Mouse (Mus musculus) embryonic facial prominence, embryonic 11.5 days (tissue): ENCODE results near the gene Mlh3. TPM values are rescaled to one million over a fixed set of nuclear protein-coding genes. Genes with fewer than 3 reads are reported as not detected.
A peak's percentile ranks its signal among the peaks of the same experiment; 100 is the strongest.

Experiments used
- ATAC-seq: fragments of 200-750 bp; cut with Nextera tagmentation; replicated peaks from 2 replicates; pipeline ENCODE4 v1.8.0; 2017; ENCODE audit warnings: low read depth; ENCODE audit not compliant: insufficient number of reproducible peaks, low FRiP score, low TSS enrichment
- DNase-seq: peaks from one replicate; pipeline ENCODE4 v3.0.0-alpha.2; 2015; ENCODE audit warnings: low spot score
- H3K27ac ChIP-seq: fragments of 300-500 bp; sonication (generic); replicated peaks from 2 replicates; pipeline ENCODE4 v1.5.1; 2014; ENCODE audit warnings: mild to moderate bottlenecking, low read depth, low read length, control low read depth
- H3K27me3 ChIP-seq: fragments of 300-500 bp; sonication (generic); 2 replicates; pipeline ENCODE4 v1.6.1; 2014; ENCODE audit warnings: mild to moderate bottlenecking, low read length, moderate library complexity, mixed read lengths; ENCODE audit not compliant: control insufficient read depth, insufficient read depth
- H3K36me3 ChIP-seq: fragments of 300-500 bp; sonication (generic); replicated peaks from 2 replicates; pipeline ENCODE4 v1.6.1; 2014; ENCODE audit warnings: low read depth, mild to moderate bottlenecking, low read length, moderate library complexity, mixed read lengths; ENCODE audit not compliant: control insufficient read depth, insufficient read depth
- H3K4me1 ChIP-seq: fragments of 300-500 bp; sonication (generic); 2 replicates; pipeline ENCODE4 v1.6.1; 2014; ENCODE audit warnings: low read length, mixed read lengths; ENCODE audit not compliant: control insufficient read depth, insufficient read depth
- H3K4me2 ChIP-seq: fragments of 300-500 bp; sonication (generic); 2 replicates; pipeline ENCODE4 v1.6.1; 2014; ENCODE audit warnings: low read depth, mild to moderate bottlenecking, control low read depth, low read length, moderate library complexity
- H3K4me3 ChIP-seq: fragments of 300-500 bp; sonication (generic); 2 replicates; pipeline ENCODE4 v1.5.1; 2014; ENCODE audit warnings: low read depth, low read length, control low read depth
- H3K9ac ChIP-seq: fragments of 300-500 bp; sonication (generic); replicated peaks from 2 replicates; pipeline ENCODE4 v1.6.1; 2014; ENCODE audit warnings: mild to moderate bottlenecking, control low read depth, low read length
- H3K9me3 ChIP-seq: fragments of 300-500 bp; sonication (generic); replicated peaks from 2 replicates; pipeline ENCODE4 v1.6.1; 2016; ENCODE audit warnings: mild to moderate bottlenecking, low read length, inconsistent platforms, mixed read lengths; ENCODE audit not compliant: control insufficient read depth
- WGBS: fragments of 180-500 bp; shearing (Covaris S2); extraction: QIAGEN DNeasy Blood & Tissue Kit; methylation state at CpG from one replicate; pipeline ENCODE4 v1.1.7; 2014; 5-methylcytosine and 5-hydroxymethylcytosine counted together
- polyA plus RNA-seq: library from polyadenylated mRNA; unstranded; fragments of >200 nt; fragmentation: Nextera tagmentation; extraction: Ambion mirVana; gene quantifications from 2 replicates; pipeline ENCODE4 v1.2.1, GENCODE M21; 2014

Gene Mlh3
- polyA plus RNA-seq, 1 experiment from 2014 or later, result 9.5 TPM

DNA sequence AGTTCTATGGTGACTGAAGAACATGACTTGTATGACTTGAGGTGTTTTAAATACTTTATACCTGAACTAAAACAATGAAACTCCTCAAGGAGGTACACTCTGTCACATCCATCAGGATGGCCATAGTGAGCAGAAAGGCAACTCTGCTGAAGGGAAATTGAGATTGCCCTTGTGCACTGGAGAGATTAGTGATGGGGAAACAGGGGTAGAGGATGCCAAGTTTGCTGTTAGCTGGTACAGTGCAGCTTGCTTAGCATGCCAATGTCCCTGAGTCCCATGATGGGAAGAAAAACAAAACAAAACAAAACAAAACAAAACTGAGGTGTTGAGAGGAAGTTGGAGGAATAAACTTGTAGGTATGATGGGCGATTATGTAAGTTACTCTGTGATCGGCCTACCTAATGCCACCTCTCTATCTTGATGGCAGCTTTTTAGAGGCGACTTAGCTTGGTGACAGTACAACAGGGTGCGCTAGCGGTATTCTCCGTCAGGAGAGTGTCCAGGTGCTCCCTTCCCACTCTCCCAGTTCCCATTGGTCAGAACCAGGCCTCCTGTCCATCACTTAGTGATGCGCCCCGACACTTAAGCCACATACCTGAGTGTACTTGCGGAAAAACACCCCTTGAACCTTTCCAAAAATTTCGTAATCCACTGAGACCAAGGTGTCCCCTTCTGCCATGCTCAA is 9.1 kb upstream of the Mlh3 start:
- WGBS, result 5% methylated on average over 10 of the region's 10 CpGs

DNA sequence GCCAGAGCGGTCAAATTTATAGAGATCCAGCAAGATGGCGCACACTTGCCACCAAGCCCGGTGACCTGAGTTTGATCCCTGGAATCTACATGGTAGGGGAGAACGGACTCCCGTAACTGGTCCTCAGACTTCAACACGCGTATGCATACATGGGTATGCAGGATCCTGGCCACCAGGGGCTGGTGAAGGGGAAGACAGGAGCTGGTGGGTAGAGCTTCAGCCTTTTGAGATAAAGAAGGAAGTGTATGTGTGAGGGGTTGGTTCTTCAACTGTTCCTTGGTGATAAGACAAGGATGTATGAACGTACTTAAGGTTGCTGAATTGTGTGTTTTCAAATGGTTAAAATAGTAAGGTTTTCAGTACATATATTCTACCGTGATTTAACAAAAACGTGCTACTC is 8.5 kb upstream of the Mlh3 start:
- Histone ChIP-seq H3K4me2 (no peak overlapping the region), H3K4me3 (no peak overlapping the region), H3K27me3 (no peaks in the 10 kb centered on the region), H3K4me1 (no peaks in the 10 kb centered on the region), H3K9ac (no peak overlapping the region), H3K27ac (no peak overlapping the region), H3K9me3 (no peaks in the 10 kb centered on the region), H3K36me3 (no peaks in the 10 kb centered on the region)
- WGBS, result 96% methylated on average over 10 of the region's 10 CpGs
- DNase-seq, result no peak
- ATAC-seq, result no peak

More for the DNA sequence above, 9.1 kb upstream of the Mlh3 start:
- H3K4me2 ChIP-seq, result peak overlapping the region; percentile 72
- no peaks in the 10 kb centered on the region for H3K27me3 ChIP-seq
- no peaks in the 10 kb centered on the region for H3K9me3 ChIP-seq
- no peaks in the 10 kb centered on the region for H3K4me1 ChIP-seq
- H3K4me3 ChIP-seq, result peak overlapping the region; percentile 53
- no peaks in the 10 kb centered on the region for H3K36me3 ChIP-seq
- H3K9ac ChIP-seq, result peak overlapping the region; percentile 65
- H3K27ac ChIP-seq, result no peak overlapping the region
- DNase-seq (no peak), ATAC-seq (0 out of 2 replicates have a peak, but pooled peaks have one; percentile 31)

GRCm38 (mm10) chr12:85276273-85276672 is 5.9 kb upstream of the Mlh3 start:
- Histone ChIP-seq H3K4me3 (no peak overlapping the region), H3K4me2 (no peak overlapping the region), H3K27me3 (no peaks in the 10 kb centered on the region), H3K36me3 (no peaks in the 10 kb centered on the region), H3K4me1 (no peaks in the 10 kb centered on the region; the same call in 1 of the 2 replicates), H3K9me3 (no peaks in the 10 kb centered on the region), H3K9ac (no peak overlapping the region), H3K27ac (no peak overlapping the region)
- 83% methylated on average over 5 of the region's 5 CpGs for WGBS
- DNase-seq (no peak), ATAC-seq (no peak)

GRCm38 (mm10) chr12:85273508-85273907 is 3.1 kb upstream of the Mlh3 start:
- WGBS, result 35% methylated on average over 10 of the region's 10 CpGs
- Histone ChIP-seq H3K27ac (no peak overlapping the region), H3K4me3 (no peak overlapping the region), H3K4me2 (no peak overlapping the region), H3K9me3 (no peaks in the 10 kb centered on the region), H3K36me3 (no peaks in the 10 kb centered on the region), H3K27me3 (no peaks in the 10 kb centered on the region), H3K9ac (no peak overlapping the region), H3K4me1 (no peaks in the 10 kb centered on the region; the same call in 1 of the 2 replicates)
- 0 out of 2 replicates have a peak, but pooled peaks have one; percentile 42 for ATAC-seq
- DNase-seq, result peak; percentile 61

DNA sequence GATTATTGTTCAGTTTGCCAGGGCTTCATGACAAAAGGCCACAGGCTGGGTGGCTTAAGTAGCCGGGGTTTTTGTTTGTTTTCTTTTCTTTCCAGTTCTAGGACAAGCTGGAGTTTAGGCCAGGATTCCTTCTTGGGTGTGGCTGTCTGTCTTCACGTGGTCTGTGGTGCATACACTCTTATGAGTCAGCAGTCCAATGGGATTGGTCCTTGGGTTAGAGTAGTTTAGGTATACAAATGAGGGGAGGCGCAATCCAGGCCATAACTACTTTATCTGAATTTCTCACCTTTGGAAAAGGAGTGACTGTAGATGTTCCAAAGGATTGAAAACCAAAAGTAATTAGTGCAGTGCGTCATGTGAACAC is 1.4 kb upstream of the Mlh3 start:
- DNase-seq (no peak), ATAC-seq (no peak)
- no peak overlapping the region for H3K4me3 ChIP-seq
- no peaks in the 10 kb centered on the region for H3K9me3 ChIP-seq
- WGBS, result 67% methylated on average over 4 of the region's 4 CpGs
- no peaks in the 10 kb centered on the region for H3K27me3 ChIP-seq
- no peaks in the 10 kb centered on the region; the same call in 1 of the 2 replicates for H3K4me1 ChIP-seq
- H3K36me3 ChIP-seq, result no peaks in the 10 kb centered on the region
- H3K9ac ChIP-seq, result no peak overlapping the region
- H3K27ac ChIP-seq, result no peak overlapping the region
- no peak overlapping the region for H3K4me2 ChIP-seq

- no peak overlapping the region for H3K9ac ChIP-seq
- no peaks in the 10 kb centered on the region for H3K27me3 ChIP-seq
- 74% methylated on average over 7 of the region's 7 CpGs for WGBS
- no peak overlapping the region for H3K4me2 ChIP-seq
- no peak overlapping the region for H3K27ac ChIP-seq
- no peaks in the 10 kb centered on the region for H3K36me3 ChIP-seq
- no peak for ATAC-seq
- no peaks in the 10 kb centered on the region; the same call in 1 of the 2 replicates for H3K4me1 ChIP-seq
- H3K9me3 ChIP-seq, result no peaks in the 10 kb centered on the region
- no peak overlapping the region for H3K4me3 ChIP-seq
- DNase-seq, result no peak
Measured at GRCm38 (mm10) chr12:85271132-85271842, 888 bp upstream of the Mlh3 start.

DNA sequence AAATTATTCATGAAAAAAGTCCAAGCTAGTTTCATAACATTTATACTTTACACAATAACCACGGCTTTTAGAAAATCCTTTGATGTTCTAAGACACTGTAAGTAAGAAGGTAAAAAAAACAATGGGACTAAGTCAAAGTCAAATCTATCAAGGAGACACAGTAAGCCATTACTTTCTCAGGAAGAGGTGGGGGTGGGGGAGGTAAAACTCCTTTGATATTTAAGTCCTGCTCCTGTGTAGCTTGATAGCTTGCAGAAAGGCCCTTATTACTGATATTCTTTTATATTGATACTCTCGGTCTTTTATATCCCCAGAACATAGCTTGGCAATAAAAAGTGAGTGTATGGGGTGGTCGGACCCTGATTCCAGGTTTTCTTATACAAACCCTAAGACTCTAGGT is 578 bp downstream of the Mlh3 start:
- peak overlapping the region; percentile 45 for H3K4me2 ChIP-seq
- H3K9me3 ChIP-seq, result no peaks in the 10 kb centered on the region
- ATAC-seq (no peak), DNase-seq (no peak)
- H3K4me1 ChIP-seq, result no peaks in the 10 kb centered on the region; the same call in 1 of the 2 replicates
- H3K9ac ChIP-seq, result peak overlapping the region; percentile 76
- no peaks in the 10 kb centered on the region for H3K36me3 ChIP-seq
- H3K27ac ChIP-seq, result 0 out of 2 replicates have a peak overlapping the region, but pooled peaks have one; percentile 62
- 55% methylated on average over 3 of the region's 3 CpGs for WGBS
- peak overlapping the region; percentile 42 for H3K4me3 ChIP-seq
- no peaks in the 10 kb centered on the region for H3K27me3 ChIP-seq

- no peak for DNase-seq
- ATAC-seq, result no peak
- Histone ChIP-seq H3K27ac (no peak overlapping the region), H3K4me1 (no peaks in the 10 kb centered on the region), H3K4me2 (no peak overlapping the region), H3K4me3 (no peak overlapping the region), H3K9me3 (no peaks in the 10 kb centered on the region), H3K27me3 (no peaks in the 10 kb centered on the region), H3K36me3 (no peaks in the 10 kb centered on the region), H3K9ac (no peak overlapping the region)
- 91% methylated on average over 3 of the region's 3 CpGs for WGBS
Measured at GRCm38 (mm10) chr12:85266248-85266647, 4.2 kb downstream of the Mlh3 start.
